Mouse (Mus musculus) neural tube, embryonic 13.5 days (tissue): ENCODE data around the gene Kalrn. TPM values are rescaled to one million over a fixed set of nuclear protein-coding genes. Genes with fewer than 3 reads are reported as not detected.

Experiments
- ATAC-seq: fragments of 200-750 bp; cut with Nextera tagmentation; 2 replicates; pipeline ENCODE4 v1.8.0; 2017; ENCODE audit warnings: low read depth, mild to moderate bottlenecking, moderate TSS enrichment, moderate library complexity
- H3K27ac ChIP-seq: fragments of 300-500 bp; sonication (generic); replicated peaks from 2 replicates; pipeline ENCODE4 v1.5.1; 2015; ENCODE audit warnings: moderate library complexity, mild to moderate bottlenecking, inconsistent platforms
- H3K27me3 ChIP-seq: fragments of 300-500 bp; sonication (generic); 2 replicates; pipeline ENCODE4 v1.6.1; 2015; ENCODE audit warnings: mild to moderate bottlenecking, inconsistent platforms
- H3K36me3 ChIP-seq: fragments of 300-500 bp; sonication (generic); 2 replicates; pipeline ENCODE4 v1.6.1; 2015; ENCODE audit warnings: mild to moderate bottlenecking, inconsistent platforms
- H3K4me1 ChIP-seq: fragments of 300-500 bp; sonication (generic); replicated peaks from 2 replicates; pipeline ENCODE4 v1.6.1; 2015; ENCODE audit warnings: inconsistent platforms
- H3K4me2 ChIP-seq: fragments of 300-500 bp; sonication (generic); 2 replicates; pipeline ENCODE4 v1.6.1; 2015; ENCODE audit warnings: inconsistent platforms, mild to moderate bottlenecking, moderate library complexity
- H3K4me3 ChIP-seq: fragments of 300-500 bp; sonication (generic); 2 replicates; pipeline ENCODE4 v1.5.1; 2015; ENCODE audit warnings: mild to moderate bottlenecking, inconsistent platforms
- H3K9ac ChIP-seq: fragments of 300-500 bp; sonication (generic); 2 replicates; pipeline ENCODE4 v1.6.1; 2015; ENCODE audit warnings: moderate library complexity, mild to moderate bottlenecking, inconsistent platforms
- H3K9me3 ChIP-seq: fragments of 300-500 bp; sonication (generic); 2 replicates; pipeline ENCODE4 v1.6.1; 2016; ENCODE audit warnings: inconsistent platforms
- WGBS: fragments of 180-500 bp; shearing (Covaris S2); methylation state at CpG from one replicate; pipeline ENCODE4 v1.1.7; 2015; 5-methylcytosine and 5-hydroxymethylcytosine counted together
- polyA plus RNA-seq: library from polyadenylated mRNA; unstranded; fragments of >200 nt; fragmentation: Nextera tagmentation; extraction: Ambion mirVana; gene quantifications from 2 replicates; pipeline ENCODE4 v1.2.1, GENCODE M21; 2015

Gene Kalrn
- polyA plus RNA-seq, 1 experiment from 2014 or later = 23.9 TPM

GRCm38 (mm10) chr16:34104427-34104826 lies 468.9 kb downstream of the Kalrn start:
- Histone ChIP-seq H3K9me3 (no peaks in the 10 kb centered on the region), H3K27ac (no peak overlapping the region), H3K9ac (no peak overlapping the region), H3K4me1 (peaks cover 8% of the 10 kb centered on the region), H3K36me3 (0 out of 2 replicates have a peak, but pooled peaks cover 4% of the 10 kb centered on the region), H3K27me3 (no peaks in the 10 kb centered on the region), H3K4me2 (no peak overlapping the region), H3K4me3 (no peak overlapping the region)
- WGBS = 93% methylated on average over 6 of the region's 6 CpGs
- no peak for ATAC-seq

- no peak for ATAC-seq
- Histone ChIP-seq H3K9me3 (no peaks in the 10 kb centered on the region), H3K4me3 (no peak overlapping the region), H3K4me2 (no peak overlapping the region), H3K36me3 (0 out of 2 replicates have a peak, but pooled peaks cover 4% of the 10 kb centered on the region), H3K27me3 (no peaks in the 10 kb centered on the region), H3K27ac (no peak overlapping the region), H3K4me1 (peaks cover 8% of the 10 kb centered on the region), H3K9ac (no peak overlapping the region)
- WGBS = 56% methylated on average over 5 of the region's 5 CpGs
Measured at GRCm38 (mm10) chr16:34102742-34103141, 470.6 kb downstream of the Kalrn start.

GRCm38 (mm10) chr16:34099795-34100194 lies 473.5 kb downstream of the Kalrn start:
- H3K27ac ChIP-seq = no peak overlapping the region
- WGBS = 68% methylated on average over 3 of the region's 3 CpGs
- 0 out of 2 replicates have a peak, but pooled peaks cover 4% of the 10 kb centered on the region for H3K36me3 ChIP-seq
- peaks cover 10% of the 10 kb centered on the region; the same call in 1 of the 2 replicates for H3K27me3 ChIP-seq
- H3K4me2 ChIP-seq = no peak overlapping the region
- peaks cover 28% of the 10 kb centered on the region for H3K4me1 ChIP-seq
- no peak overlapping the region for H3K9ac ChIP-seq
- no peak for ATAC-seq
- no peaks in the 10 kb centered on the region for H3K9me3 ChIP-seq
- H3K4me3 ChIP-seq = no peak overlapping the region

- Histone ChIP-seq H3K36me3 (0 out of 2 replicates have a peak, but pooled peaks cover 3% of the 10 kb centered on the region), H3K4me2 (peak overlapping the region; percentile 63), H3K4me3 (peak overlapping the region; percentile 37), H3K9me3 (no peaks in the 10 kb centered on the region), H3K27ac (peak overlapping the region; percentile 78), H3K9ac (peak overlapping the region; percentile 62), H3K4me1 (peaks cover 54% of the 10 kb centered on the region), H3K27me3 (peaks cover 10% of the 10 kb centered on the region; the same call in 1 of the 2 replicates)
- under 1% methylated on average over 34 of the region's 34 CpGs for WGBS
- ATAC-seq = peak; percentile 62
Measured at GRCm38 (mm10) chr16:34095548-34096141, 477.7 kb downstream of the Kalrn start.

- peak overlapping the region; percentile 62 for H3K9ac ChIP-seq
- H3K27ac ChIP-seq = peak overlapping the region; percentile 78
- 0 out of 2 replicates have a peak, but pooled peaks cover 4% of the 10 kb centered on the region for H3K36me3 ChIP-seq
- H3K9me3 ChIP-seq = no peaks in the 10 kb centered on the region
- H3K4me3 ChIP-seq = peak overlapping the region; percentile 37
- peaks cover 58% of the 10 kb centered on the region for H3K4me1 ChIP-seq
- ATAC-seq = peak; percentile 45
- H3K27me3 ChIP-seq = peaks cover 10% of the 10 kb centered on the region; the same call in 1 of the 2 replicates
- WGBS = under 1% methylated on average over 3 of the region's 3 CpGs
- H3K4me2 ChIP-seq = peak overlapping the region; percentile 63
Measured at GRCm38 (mm10) chr16:34095093-34095465, 478.3 kb downstream of the Kalrn start.

- Histone ChIP-seq H3K9me3 (no peaks in the 10 kb centered on the region), H3K4me1 (peaks cover 58% of the 10 kb centered on the region), H3K27me3 (peaks cover 10% of the 10 kb centered on the region; the same call in 1 of the 2 replicates), H3K27ac (peak overlapping the region; percentile 78), H3K4me3 (peak overlapping the region; percentile 37), H3K9ac (peak overlapping the region; percentile 62), H3K4me2 (peak overlapping the region; percentile 63), H3K36me3 (0 out of 2 replicates have a peak, but pooled peaks cover 4% of the 10 kb centered on the region)
- peak; percentile 66 for ATAC-seq
- WGBS = 1% methylated on average over 16 of the region's 16 CpGs
Measured at GRCm38 (mm10) chr16:34094446-34095092, 478.8 kb downstream of the Kalrn start.

GRCm38 (mm10) chr16:34093734-34094445 lies 479.4 kb downstream of the Kalrn start:
- Histone ChIP-seq H3K9ac (peak overlapping the region; percentile 62), H3K4me1 (peaks cover 62% of the 10 kb centered on the region), H3K27me3 (peaks cover 10% of the 10 kb centered on the region; the same call in 1 of the 2 replicates), H3K4me3 (peak overlapping the region; percentile 37), H3K4me2 (peak overlapping the region; percentile 63), H3K27ac (peak overlapping the region; percentile 78), H3K9me3 (no peaks in the 10 kb centered on the region), H3K36me3 (0 out of 2 replicates have a peak, but pooled peaks cover 4% of the 10 kb centered on the region)
- 2% methylated on average over 14 of the region's 14 CpGs for WGBS
- ATAC-seq = no peak

GRCm38 (mm10) chr16:34089528-34090095 lies 483.7 kb downstream of the Kalrn start:
- Histone ChIP-seq H3K9me3 (no peaks in the 10 kb centered on the region), H3K27me3 (no peaks in the 10 kb centered on the region), H3K27ac (peak overlapping the region; percentile 65), H3K9ac (no peak overlapping the region), H3K4me1 (peaks cover 50% of the 10 kb centered on the region), H3K4me3 (no peak overlapping the region), H3K36me3 (0 out of 2 replicates have a peak, but pooled peaks cover 4% of the 10 kb centered on the region), H3K4me2 (no peak overlapping the region)
- ATAC-seq = peak; percentile 66
- WGBS = 36% methylated on average over 8 of the region's 8 CpGs

- 85% methylated on average over 3 of the region's 3 CpGs for WGBS
Measured at GRCm38 (mm10) chr16:34089022-34089421, 484.3 kb downstream of the Kalrn start.

GRCm38 (mm10) chr16:34088331-34088730 lies 485.0 kb downstream of the Kalrn start:
- H3K4me2 ChIP-seq = no peak overlapping the region
- H3K27me3 ChIP-seq = no peaks in the 10 kb centered on the region
- no peaks in the 10 kb centered on the region for H3K9me3 ChIP-seq
- H3K4me3 ChIP-seq = no peak overlapping the region
- peaks cover 47% of the 10 kb centered on the region for H3K4me1 ChIP-seq
- no peak for ATAC-seq
- WGBS = 48% methylated on average over 4 of the region's 4 CpGs
- H3K9ac ChIP-seq = no peak overlapping the region
- no peak overlapping the region for H3K27ac ChIP-seq
- 0 out of 2 replicates have a peak, but pooled peaks cover 4% of the 10 kb centered on the region for H3K36me3 ChIP-seq

More at GRCm38 (mm10) chr16:34089022-34089421, 484.3 kb downstream of the Kalrn start:
- ATAC-seq = no peak
- Histone ChIP-seq H3K36me3 (0 out of 2 replicates have a peak, but pooled peaks cover 4% of the 10 kb centered on the region), H3K4me1 (peaks cover 50% of the 10 kb centered on the region), H3K9ac (no peak overlapping the region), H3K27me3 (no peaks in the 10 kb centered on the region), H3K27ac (peak overlapping the region; percentile 65; the same call in 1 of the 2 replicates), H3K9me3 (no peaks in the 10 kb centered on the region), H3K4me3 (no peak overlapping the region), H3K4me2 (no peak overlapping the region)

GRCm38 (mm10) chr16:34084135-34084920 lies 489.0 kb downstream of the Kalrn start:
- H3K9ac ChIP-seq = no peak overlapping the region
- H3K4me3 ChIP-seq = no peak overlapping the region
- H3K27me3 ChIP-seq = no peaks in the 10 kb centered on the region
- no peak overlapping the region for H3K27ac ChIP-seq
- H3K36me3 ChIP-seq = no peaks in the 10 kb centered on the region
- H3K4me2 ChIP-seq = no peak overlapping the region
- 79% methylated on average over 10 of the region's 10 CpGs for WGBS
- no peak for ATAC-seq
- H3K9me3 ChIP-seq = no peaks in the 10 kb centered on the region
- H3K4me1 ChIP-seq = peaks cover 37% of the 10 kb centered on the region
